In genomic region chr10:71120121-71120768, GRCm38 (mm10) we compare ENCODE assay signal across 16 mouse cellular contexts. TPM values are rescaled to one million over a fixed set of nuclear protein-coding genes. Genes with fewer than 3 reads are reported as not detected.
DNase-seq lines count a peak whose midpoint lies in the region; ATAC-seq and TF ChIP-seq lines count a peak whose summit lies in the region.
"Had no signal": no experiment of that assay in that cellular context is flagged by ENCODE, and none has a peak within 500 bp of the region (broad histone marks: within the 10 kb centered on the region; RNA-seq: fewer than 3 reads in every experiment).

No protein-coding gene starts in this region.

- no peak for TF ChIP-seq CTCF in gastrocnemius, adult 2 months (IDR thresholded peaks at IDR 0.05)

- ATAC-seq in kidney, embryonic 15.5 days (replicated peaks; ENCODE audit: low FRiP score): no peak
- peak; percentile 60 for ATAC-seq in intestine, embryonic 16.5 days
- no peak for ATAC-seq in limb, embryonic 15.5 days (ENCODE audit: insufficient number of reproducible peaks, low FRiP score, low TSS enrichment, low read depth)
- no peak for ATAC-seq in forebrain, embryonic 13.5 days
- ATAC-seq: midbrain, embryonic 15.5 days had no signal

- H3K36me3 ChIP-seq in kidney, embryonic 15.5 days: 0 out of 2 replicates have a peak, but pooled peaks cover 3% of the 10 kb centered on the region
- H3K36me3 ChIP-seq in intestine, embryonic 16.5 days (ENCODE audit: control insufficient read depth, insufficient read depth, low read length): no peaks in the 10 kb centered on the region
- H3K36me3 ChIP-seq in limb, embryonic 15.5 days: no peaks in the 10 kb centered on the region
- H3K36me3 ChIP-seq in forebrain, embryonic 13.5 days (ENCODE audit: poor library complexity, severe bottlenecking): no peaks in the 10 kb centered on the region
- H3K36me3 ChIP-seq: forebrain, embryonic 12.5 days; heart, embryonic 10.5 days; midbrain, embryonic 15.5 days; neural tube, embryonic 13.5 days had no signal

- H3K4me1 ChIP-seq in kidney, embryonic 15.5 days: peaks cover 55% of the 10 kb centered on the region
- peaks cover 24% of the 10 kb centered on the region for H3K4me1 ChIP-seq in intestine, embryonic 16.5 days (ENCODE audit: control insufficient read depth, insufficient read depth, low read length)
- peaks cover 35% of the 10 kb centered on the region for H3K4me1 ChIP-seq in limb, embryonic 15.5 days
- H3K4me1 ChIP-seq in forebrain, embryonic 13.5 days: no peaks in the 10 kb centered on the region
- H3K4me1 ChIP-seq: forebrain, embryonic 12.5 days; midbrain, embryonic 15.5 days; neural tube, embryonic 13.5 days had no signal

- no peak overlapping the region for H3K4me2 ChIP-seq in kidney, embryonic 15.5 days
- no peak overlapping the region for H3K4me2 ChIP-seq in intestine, embryonic 16.5 days (ENCODE audit: low read depth, low read length)
- no peak overlapping the region for H3K4me2 ChIP-seq in limb, embryonic 15.5 days
- no peak overlapping the region for H3K4me2 ChIP-seq in forebrain, embryonic 13.5 days
- H3K4me2 ChIP-seq: forebrain, embryonic 12.5 days; liver, embryonic 11.5 days; midbrain, embryonic 15.5 days; neural tube, embryonic 13.5 days had no signal

- no peak overlapping the region for H3K9ac ChIP-seq in kidney, embryonic 15.5 days
- no peak overlapping the region for H3K9ac ChIP-seq in intestine, embryonic 16.5 days (ENCODE audit: low read depth, low read length)
- H3K9ac ChIP-seq in limb, embryonic 15.5 days: no peak overlapping the region
- no peak overlapping the region for H3K9ac ChIP-seq in forebrain, embryonic 13.5 days
- H3K9ac ChIP-seq: forebrain, embryonic 12.5 days; midbrain, embryonic 15.5 days; neural tube, embryonic 13.5 days had no signal

- H3K27me3 ChIP-seq in kidney, embryonic 15.5 days: no peaks in the 10 kb centered on the region
- H3K27me3 ChIP-seq in intestine, embryonic 16.5 days (replicated peaks; ENCODE audit: control insufficient read depth, insufficient read depth, low read length): no peaks in the 10 kb centered on the region
- H3K27me3 ChIP-seq in limb, embryonic 15.5 days: no peaks in the 10 kb centered on the region
- no peaks in the 10 kb centered on the region for H3K27me3 ChIP-seq in forebrain, embryonic 13.5 days
- H3K27me3 ChIP-seq: forebrain, embryonic 12.5 days; midbrain, embryonic 15.5 days; neural tube, embryonic 13.5 days had no signal

- 71% methylated on average over 14 of the region's 14 CpGs for WGBS in kidney, embryonic 15.5 days
- 56% methylated on average over 14 of the region's 14 CpGs for WGBS in intestine, embryonic 16.5 days
- 66% methylated on average over 14 of the region's 14 CpGs for WGBS in limb, embryonic 15.5 days
- WGBS in forebrain, embryonic 13.5 days: 81% methylated on average over 14 of the region's 14 CpGs

- intact Hi-C loops in gastrocnemius, adult 2 months (cut with DNase I): no loop called here

- no peak overlapping the region for H3K4me3 ChIP-seq in gastrocnemius, adult 2 months
- no peak overlapping the region for H3K4me3 ChIP-seq in kidney, embryonic 15.5 days (replicated peaks)
- no peak overlapping the region for H3K4me3 ChIP-seq in intestine, embryonic 16.5 days (ENCODE audit: low read length)
- no peak overlapping the region for H3K4me3 ChIP-seq in limb, embryonic 15.5 days
- H3K4me3 ChIP-seq in forebrain, embryonic 13.5 days: no peak overlapping the region
- H3K4me3 ChIP-seq: forebrain, embryonic 12.5 days; heart, embryonic 10.5 days; midbrain, embryonic 15.5 days; neural tube, embryonic 13.5 days had no signal

- H3K27ac ChIP-seq in gastrocnemius, adult 2 months: peak overlapping the region; percentile 58
- H3K27ac ChIP-seq in kidney, embryonic 15.5 days: peak overlapping the region; percentile 91
- peak overlapping the region; percentile 45; the same call in 1 of the 2 replicates for H3K27ac ChIP-seq in intestine, embryonic 16.5 days (ENCODE audit: low read length)
- H3K27ac ChIP-seq in limb, embryonic 15.5 days: peak overlapping the region; percentile 73
- H3K27ac ChIP-seq in forebrain, embryonic 13.5 days: no peak overlapping the region
- H3K27ac ChIP-seq: forebrain, embryonic 12.5 days; heart, embryonic 10.5 days; midbrain, embryonic 15.5 days; neural tube, embryonic 13.5 days had no signal

- H3K9me3 ChIP-seq in kidney, embryonic 15.5 days (replicated peaks): no peaks in the 10 kb centered on the region
- H3K9me3 ChIP-seq in intestine, embryonic 16.5 days (ENCODE audit: control insufficient read depth, low read length): no peaks in the 10 kb centered on the region
- H3K9me3 ChIP-seq in limb, embryonic 15.5 days: no peaks in the 10 kb centered on the region
- 0 out of 2 replicates have a peak, but pooled peaks cover 5% of the 10 kb centered on the region for H3K9me3 ChIP-seq in forebrain, embryonic 13.5 days (replicated peaks)
- H3K9me3 ChIP-seq: forebrain, embryonic 12.5 days; heart, embryonic 10.5 days; midbrain, embryonic 15.5 days; neural tube, embryonic 13.5 days had no signal

- DNase-seq in gastrocnemius, adult 2 months: peak; percentile 25
- no peak for DNase-seq in gastrocnemius, adult 8-10 months (ENCODE audit: low spot score in 2 of 2)
- no peak for DNase-seq in kidney, adult 8-10 months
- no peak for DNase-seq in layer of hippocampus, postnatal 10 days (ENCODE audit: low spot score in 2 of 2)
- DNase-seq: adrenal gland, postnatal 36 days; cerebellum, adult 11-12 months; thymus, adult 2 months had no signal

RNA-seq across cellular contexts. Expression of gene Bicc1, which starts 39.3 kb away (rescaled TPM):
- total RNA-seq in gastrocnemius, adult 2 months (2021): 1 to 10 TPM; 7.9 to 9.7 TPM
- 1 to 10 TPM; 4.5 to 8.1 (median 6.4) TPM for total RNA-seq in gastrocnemius, adult 8-10 months (2022)
- polyA plus RNA-seq in kidney, embryonic 15.5 days (2015; fragmentation: Nextera tagmentation; extraction: Ambion mirVana): 39.4 and 40.3 TPM in 2 replicates
- polyA plus RNA-seq in intestine, embryonic 16.5 days (2015; fragmentation: Nextera tagmentation; extraction: Ambion mirVana): 11.8 and 12.6 TPM in 2 replicates
- polyA plus RNA-seq in limb, embryonic 15.5 days (2015; fragmentation: Nextera tagmentation; extraction: Ambion mirVana): 42.5 and 43.2 TPM in 2 replicates
- polyA plus RNA-seq in forebrain, embryonic 13.5 days (2015; fragmentation: Nextera tagmentation; extraction: Ambion mirVana): 2.2 and 2.7 TPM in 2 replicates
- total RNA-seq in layer of hippocampus, postnatal 10 days (2021): 1 to 10 TPM; 6.2 to 6.6 TPM
